Comparison of ENCODE assay signal across 23 mouse cellular contexts in genomic region chr2:120066224-120066623, GRCm38 (mm10). TPM values are rescaled to one million over a fixed set of nuclear protein-coding genes. Genes with fewer than 3 reads are reported as not detected.
DNase-seq lines count a peak whose midpoint lies in the region; ATAC-seq and TF ChIP-seq lines count a peak whose summit lies in the region.
"Had no signal": no experiment of that assay in that cellular context is flagged by ENCODE, and none has a peak within 500 bp of the region (broad histone marks: within the 10 kb centered on the region; RNA-seq: fewer than 3 reads in every experiment).

No protein-coding gene starts in this region.

- no peak overlapping the region for H3K4me2 ChIP-seq in heart, postnatal 0 days (ENCODE audit: low read depth, low read length)
- H3K4me2 ChIP-seq: forebrain, embryonic 12.5 days; heart, embryonic 15.5 days; hindbrain, embryonic 13.5 days; limb, embryonic 13.5 days; liver, embryonic 13.5 days; midbrain, embryonic 11.5 days had no signal

- H3K36me3 ChIP-seq in heart, postnatal 0 days (replicated peaks; ENCODE audit: control insufficient read depth, insufficient read depth, low read length), result no peaks in the 10 kb centered on the region
- H3K36me3 ChIP-seq in heart, embryonic 10.5 days, result no peaks in the 10 kb centered on the region
- H3K36me3 ChIP-seq: forebrain, embryonic 12.5 days; heart, embryonic 15.5 days; hindbrain, embryonic 13.5 days; limb, embryonic 13.5 days; liver, embryonic 13.5 days had no signal

- TF ChIP-seq CTCF in heart, postnatal 0 days (IDR thresholded peaks at IDR 0.05; ENCODE audit: low read depth), result no peak

- H3K9me3 ChIP-seq in heart, postnatal 0 days (replicated peaks; ENCODE audit: control insufficient read depth, low read length), result no peaks in the 10 kb centered on the region
- no peaks in the 10 kb centered on the region for H3K9me3 ChIP-seq in heart, embryonic 10.5 days
- H3K9me3 ChIP-seq: forebrain, embryonic 12.5 days; heart, embryonic 15.5 days; hindbrain, embryonic 13.5 days; limb, embryonic 13.5 days; liver, embryonic 13.5 days had no signal

- no peak overlapping the region for H3K4me3 ChIP-seq in heart, postnatal 0 days (ENCODE audit: low read depth, low read length)
- H3K4me3 ChIP-seq in heart, embryonic 10.5 days, result no peak overlapping the region
- H3K4me3 ChIP-seq: forebrain, embryonic 12.5 days; heart, embryonic 15.5 days; hindbrain, embryonic 13.5 days; limb, embryonic 13.5 days; liver, embryonic 13.5 days had no signal

- ATAC-seq in heart, postnatal 0 days (ENCODE audit: insufficient read depth, low read depth), result peak; percentile 21; the same call in 1 of the 2 replicates
- ATAC-seq: inflammation-experienced regulatory T-cells, adult 6 months had no signal

- no peak overlapping the region for H3K9ac ChIP-seq in heart, postnatal 0 days (replicated peaks; ENCODE audit: low read depth, low read length)
- H3K9ac ChIP-seq: forebrain, embryonic 12.5 days; heart, embryonic 15.5 days; hindbrain, embryonic 13.5 days; limb, embryonic 13.5 days; liver, embryonic 13.5 days had no signal

- DNase-seq in heart, postnatal 0 days (ENCODE audit: low spot score), result no peak
- no peak for DNase-seq in heart, embryonic 10.5 days (ENCODE audit: low spot score)
- DNase-seq in urinary bladder, postnatal 14 days (ENCODE audit: low spot score), result peak; percentile 38
- no peak for DNase-seq in urinary bladder, adult 2 months (ENCODE audit: low spot score)
- peak; percentile 48 for DNase-seq in lung, postnatal 25 days (ENCODE audit: low spot score)
- no peak for DNase-seq in retina, embryonic 14.5 days (ENCODE audit: low spot score)
- DNase-seq in cerebellum, postnatal 4 days (ENCODE audit: low spot score in 2 of 2), result no peak
- DNase-seq: adrenal gland, adult 2 months; cerebellum, adult 11-12 months; gastrocnemius, postnatal 10 days; heart, adult 11 months; kidney, adult 9 months; kidney, postnatal 36 days; liver, embryonic 13.5 days; thymus, adult 18-20 months; thymus, postnatal 4 days had no signal

- no peak for TF ChIP-seq EP300 in heart, postnatal 0 days (IDR thresholded peaks at IDR 0.05; ENCODE audit: low read depth)

- H3K27ac ChIP-seq in heart, postnatal 0 days (ENCODE audit: low read depth), result no peak overlapping the region
- no peak overlapping the region for H3K27ac ChIP-seq in heart, embryonic 10.5 days
- H3K27ac ChIP-seq: forebrain, embryonic 12.5 days; heart, embryonic 15.5 days; hindbrain, embryonic 13.5 days; limb, embryonic 13.5 days; liver, embryonic 13.5 days; macrophage had no signal

- H3K27me3 ChIP-seq in heart, postnatal 0 days (ENCODE audit: control insufficient read depth, insufficient read depth, low read length), result peaks cover 3% of the 10 kb centered on the region; the same call in 1 of the 2 replicates
- H3K27me3 ChIP-seq in heart, embryonic 10.5 days (ENCODE audit: insufficient read depth, poor library complexity, severe bottlenecking), result peaks cover 66% of the 10 kb centered on the region
- H3K27me3 ChIP-seq: hindbrain, embryonic 13.5 days; limb, embryonic 13.5 days; liver, embryonic 13.5 days had no signal

- 40% methylated on average over 3 of the region's 3 CpGs for WGBS in heart, postnatal 0 days
- 76% methylated on average over 3 of the region's 3 CpGs for WGBS in heart, embryonic 10.5 days

- no peaks in the 10 kb centered on the region; the same call in 1 of the 2 replicates for H3K4me1 ChIP-seq in heart, postnatal 0 days (ENCODE audit: control insufficient read depth, insufficient read depth)
- peaks cover 12% of the 10 kb centered on the region for H3K4me1 ChIP-seq in heart, embryonic 10.5 days
- H3K4me1 ChIP-seq: forebrain, embryonic 12.5 days; heart, embryonic 15.5 days; limb, embryonic 13.5 days; liver, embryonic 13.5 days had no signal

RNA-seq across cellular contexts. Expression of gene Pla2g4b, which starts 33.0 kb away (rescaled TPM):
- 8.0 TPM in 1 of 2 replicates, not detected in the other for total RNA-seq in heart, postnatal 0 days (2014; rRNA removed; ENCODE audit: low replicate concordance)
- 0.20 and 0.37 TPM in 2 replicates for polyA plus RNA-seq in heart, postnatal 0 days (2015; fragmentation: Nextera tagmentation; extraction: Ambion mirVana)
- polyA plus RNA-seq in heart, embryonic 10.5 days (2016; fragmentation: Nextera tagmentation; extraction: Ambion mirVana), result 2.6 TPM in 2 replicates
- 4.5 and 4.6 TPM in 2 replicates for polyA plus RNA-seq in urinary bladder, adult 2 months (2012; rRNA removed)

RNA-seq across cellular contexts. Expression of gene Gm28042, which starts 38.9 kb away (rescaled TPM):
- total RNA-seq in heart, postnatal 0 days (2014; rRNA removed; ENCODE audit: low replicate concordance), result 0.12 and 18.7 TPM in 2 replicates
- polyA plus RNA-seq in heart, postnatal 0 days (2015; fragmentation: Nextera tagmentation; extraction: Ambion mirVana), result 0.74 and 1.4 TPM in 2 replicates
- polyA plus RNA-seq in heart, embryonic 10.5 days (2016; fragmentation: Nextera tagmentation; extraction: Ambion mirVana), result 2.6 and 5.5 TPM in 2 replicates
- 3.6 and 3.9 TPM in 2 replicates for polyA plus RNA-seq in urinary bladder, adult 2 months (2012; rRNA removed)
- polyA plus RNA-seq: macrophage had no signal

RNA-seq across cellular contexts. Expression of gene Jmjd7, which starts 38.9 kb away (rescaled TPM):
- 8.5 and 14.1 TPM in 2 replicates for total RNA-seq in heart, postnatal 0 days (2014; rRNA removed; ENCODE audit: low replicate concordance)
- polyA plus RNA-seq in heart, postnatal 0 days (2015; fragmentation: Nextera tagmentation; extraction: Ambion mirVana), result 18.0 and 20.3 TPM in 2 replicates
- polyA plus RNA-seq in heart, embryonic 10.5 days (2016; fragmentation: Nextera tagmentation; extraction: Ambion mirVana), result 16.8 and 17.6 TPM in 2 replicates
- polyA plus RNA-seq in urinary bladder, adult 2 months (2012; rRNA removed), result 5.5 and 6.2 TPM in 2 replicates

Comparison
In these comparisons a context has a peak if more than half of its experiments do, and no peak if none do; other contexts are left out.
1. DNase-seq: peak in urinary bladder, postnatal 14 days (single experiment) and lung, postnatal 25 days (single experiment); none in heart, postnatal 0 days (single experiment), heart, embryonic 10.5 days (single experiment), urinary bladder, adult 2 months (single experiment), retina, embryonic 14.5 days (single experiment) and cerebellum, postnatal 4 days (0 of 2).